Mouse (Mus musculus): ENCODE measurements around the gene Zfp322a. TPM values are rescaled to one million over a fixed set of nuclear protein-coding genes. Genes with fewer than 3 reads are reported as not detected.

Gene Zfp322a
- polyA plus RNA-seq, 1 experiment from 2014 or later, result 49.9 TPM

Other genes with a start within 250 kb of the Zfp322a start
- not detected in 2 replicates for gene Vmn1r218, start 236.1 kb downstream of the Zfp322a start, polyA plus RNA-seq (2015; fragmentation: Nextera tagmentation; extraction: Ambion mirVana)
- not detected in 2 replicates for gene Vmn1r219, start 209.9 kb downstream of the Zfp322a start, polyA plus RNA-seq (2015; fragmentation: Nextera tagmentation; extraction: Ambion mirVana)
- not detected in 2 replicates for gene Vmn1r220, start 181.2 kb downstream of the Zfp322a start, polyA plus RNA-seq (2015; fragmentation: Nextera tagmentation; extraction: Ambion mirVana)
- gene Vmn1r221, start 155.1 kb downstream of the Zfp322a start, polyA plus RNA-seq (2015; fragmentation: Nextera tagmentation; extraction: Ambion mirVana), result not detected in 2 replicates
- gene Vmn1r222, start 133.3 kb downstream of the Zfp322a start, polyA plus RNA-seq (2015; fragmentation: Nextera tagmentation; extraction: Ambion mirVana), result not detected in 2 replicates
- gene Vmn1r223, start 122.1 kb downstream of the Zfp322a start, polyA plus RNA-seq (2015; fragmentation: Nextera tagmentation; extraction: Ambion mirVana), result not detected in 2 replicates
- gene Abt1, start 54.7 kb upstream of the Zfp322a start, polyA plus RNA-seq (2015; fragmentation: Nextera tagmentation; extraction: Ambion mirVana), result 13.7 and 14.6 TPM in 2 replicates
- 0.08 and 0.11 TPM in 2 replicates for gene Btn1a1, start 96.7 kb upstream of the Zfp322a start, polyA plus RNA-seq (2015; fragmentation: Nextera tagmentation; extraction: Ambion mirVana)
- 0.50 and 0.54 TPM in 2 replicates for gene Btn2a2, start 119.6 kb upstream of the Zfp322a start, polyA plus RNA-seq (2015; fragmentation: Nextera tagmentation; extraction: Ambion mirVana)
- 4.5 and 5.6 TPM in 2 replicates for gene Hist1h4h, start 161.8 kb upstream of the Zfp322a start, polyA plus RNA-seq (2015; fragmentation: Nextera tagmentation; extraction: Ambion mirVana)
- gene Hist1h2af, start 164.7 kb upstream of the Zfp322a start, polyA plus RNA-seq (2015; fragmentation: Nextera tagmentation; extraction: Ambion mirVana), result 4.3 TPM in 2 replicates
- gene Hist1h3g, start 166.2 kb upstream of the Zfp322a start, polyA plus RNA-seq (2015; fragmentation: Nextera tagmentation; extraction: Ambion mirVana), result 4.6 and 6.0 TPM in 2 replicates
- 0.64 and 0.92 TPM in 2 replicates for gene Hist1h2bh, start 174.2 kb upstream of the Zfp322a start, polyA plus RNA-seq (2015; fragmentation: Nextera tagmentation; extraction: Ambion mirVana)
- 0.54 and 0.82 TPM in 2 replicates for gene Hist1h3f, start 174.8 kb upstream of the Zfp322a start, polyA plus RNA-seq (2015; fragmentation: Nextera tagmentation; extraction: Ambion mirVana)
- gene Hist1h4f, start 182.4 kb upstream of the Zfp322a start, polyA plus RNA-seq (2015; fragmentation: Nextera tagmentation; extraction: Ambion mirVana), result 1.5 and 2.0 TPM in 2 replicates
- gene Hist1h1d, start 184.1 kb upstream of the Zfp322a start, polyA plus RNA-seq (2015; fragmentation: Nextera tagmentation; extraction: Ambion mirVana), result 0.37 and 0.55 TPM in 2 replicates
- gene Hist1h3e, start 193.2 kb upstream of the Zfp322a start, polyA plus RNA-seq (2015; fragmentation: Nextera tagmentation; extraction: Ambion mirVana), result 4.7 TPM in 2 replicates
- 57.3 and 57.7 TPM in 2 replicates for gene Hist1h2ae, start 202.0 kb upstream of the Zfp322a start, polyA plus RNA-seq (2015; fragmentation: Nextera tagmentation; extraction: Ambion mirVana)
- gene Hist1h2bg, start 202.2 kb upstream of the Zfp322a start, polyA plus RNA-seq (2015; fragmentation: Nextera tagmentation; extraction: Ambion mirVana), result 8.5 and 9.1 TPM in 2 replicates
- 4.3 and 4.4 TPM in 2 replicates for gene Hist1h2bf, start 205.0 kb upstream of the Zfp322a start, polyA plus RNA-seq (2015; fragmentation: Nextera tagmentation; extraction: Ambion mirVana)
- 2.5 and 3.0 TPM in 2 replicates for gene Hist1h2ad, start 205.2 kb upstream of the Zfp322a start, polyA plus RNA-seq (2015; fragmentation: Nextera tagmentation; extraction: Ambion mirVana)
- 6.1 and 6.6 TPM in 2 replicates for gene Hist1h3d, start 206.6 kb upstream of the Zfp322a start, polyA plus RNA-seq (2015; fragmentation: Nextera tagmentation; extraction: Ambion mirVana)
- 102 TPM in 2 replicates for gene Hist1h4d, start 212.4 kb upstream of the Zfp322a start, polyA plus RNA-seq (2015; fragmentation: Nextera tagmentation; extraction: Ambion mirVana)

Data from kidney, embryonic 16.5 days (tissue).